Mouse (Mus musculus) gastrocnemius, adult 2 months (tissue): ENCODE results near the gene Armc12. TPM values are rescaled to one million over a fixed set of nuclear protein-coding genes. Genes with fewer than 3 reads are reported as not detected.

Experiments used
- DNase-seq: peaks from one replicate; pipeline ENCODE4 v3.0.0; 2022
- H3K27ac ChIP-seq: fragments of 200-600 bp; 2 replicates; pipeline ENCODE4 v1.8.1; 2022; ENCODE audit warnings: mild to moderate bottlenecking
- H3K4me3 ChIP-seq: fragments of 200-600 bp; 2 replicates; pipeline ENCODE4 v1.8.1; 2022; ENCODE audit warnings: mild to moderate bottlenecking, moderate library complexity
- CTCF ChIP-seq: fragments of 200-600 bp; IDR thresholded peaks from 2 replicates; pipeline ENCODE4 v1.8.1; 2022; ENCODE audit warnings: antibody characterized with exemption, mild to moderate bottlenecking, moderate library complexity
- intact Hi-C: fragments of 180-260 bp; cut with DNase I; formaldehyde crosslinking; loops from one replicate; pipeline ENCODE4 v1.15.1; 2025
- long read RNA-seq, 2 experiments: library from polyadenylated mRNA; stranded (forward); transcript quantifications; one replicate each; pipeline ENCODE4 v2.0.0; 2021
- total RNA-seq, 2 experiments: library from RNA; stranded (reverse); gene quantifications; 2 replicates each; pipeline ENCODE4 v1.2.3; 2021

Armc12 gene
- not detected for total RNA-seq
- long read RNA-seq, experiment 1 = 0 reads
- long read RNA-seq, experiment 2 = 0 reads

GRCm38 (mm10) chr17:28530506-28530905 lies at the start of gene Armc12:
Gene Armc12, plus strand, starts transcription at chr17:28530806.
- intact Hi-C loops = no loop called here
- no peak within 1 kb of the TSS for H3K4me3 ChIP-seq
- no peak within 1 kb of the TSS for H3K27ac ChIP-seq
- DNase-seq = no peak
- peak; percentile 6; the same call in 1 of the 2 replicates for TF ChIP-seq CTCF

GRCm38 (mm10) chr17:28484704-28485445 lies 45.7 kb upstream of the Armc12 start:
- peak; percentile 69 for DNase-seq
- peak overlapping the region; percentile 88 for H3K27ac ChIP-seq
- intact Hi-C loops = loop anchor here (1.0 to 5.0 kb wide), 3 partner anchors 27 to 42 kb away; no protein-coding TSS in a partner anchor

GRCm38 (mm10) chr17:28485446-28485948 lies 45.1 kb upstream of the Armc12 start:
- H3K4me3 ChIP-seq = peak overlapping the region; percentile 76
- peak overlapping the region; percentile 88 for H3K27ac ChIP-seq
- peak; percentile 67 for DNase-seq
- intact Hi-C loops = loop anchor here (1.0 to 5.0 kb wide), 2 partner anchors 27 to 42 kb away; no protein-coding TSS in a partner anchor
- TF ChIP-seq CTCF = peak; percentile 33

More at GRCm38 (mm10) chr17:28484704-28485445, 45.7 kb upstream of the Armc12 start:
- TF ChIP-seq CTCF = no peak
- H3K4me3 ChIP-seq = peak overlapping the region; percentile 76

GRCm38 (mm10) chr17:28485977-28486400 lies 44.6 kb upstream of the Armc12 start:
- no peak for TF ChIP-seq CTCF
- Histone ChIP-seq H3K4me3 (peak overlapping the region; percentile 76), H3K27ac (peak overlapping the region; percentile 88)
- intact Hi-C loops = loop anchor here (1.0 to 5.0 kb wide), 2 partner anchors 26 to 41 kb away; no protein-coding TSS in a partner anchor
- peak; percentile 99 for DNase-seq

GRCm38 (mm10) chr17:28486720-28487119 lies 43.9 kb upstream of the Armc12 start:
- H3K27ac ChIP-seq = no peak overlapping the region
- no peak for TF ChIP-seq CTCF
- intact Hi-C loops = loop anchor here (5.0 kb wide), 1 partner anchor 41 kb away; no protein-coding TSS in a partner anchor
- DNase-seq = no peak
- H3K4me3 ChIP-seq = no peak overlapping the region

GRCm38 (mm10) chr17:28487584-28488257 lies 42.9 kb upstream of the Armc12 start:
- no peak overlapping the region for H3K27ac ChIP-seq
- no peak overlapping the region for H3K4me3 ChIP-seq
- intact Hi-C loops = loop anchor here (2.0 to 5.0 kb wide), 2 partner anchors 19 to 40 kb away; no protein-coding TSS in a partner anchor
- no peak for TF ChIP-seq CTCF
- no peak for DNase-seq

GRCm38 (mm10) chr17:28488258-28489013 lies 42.2 kb upstream of the Armc12 start:
- intact Hi-C loops = loop anchor here (2.0 to 5.0 kb wide), 2 partner anchors 18 to 39 kb away; no protein-coding TSS in a partner anchor
- TF ChIP-seq CTCF = no peak
- DNase-seq = no peak
- Histone ChIP-seq H3K27ac (no peak overlapping the region), H3K4me3 (no peak overlapping the region)

GRCm38 (mm10) chr17:28491035-28491770 lies 39.4 kb upstream of the Armc12 start:
- Histone ChIP-seq H3K4me3 (no peak overlapping the region), H3K27ac (no peak overlapping the region)
- DNase-seq = no peak
- intact Hi-C loops = no loop called here
- TF ChIP-seq CTCF = no peak

GRCm38 (mm10) chr17:28495832-28496231 lies 34.8 kb upstream of the Armc12 start:
- no peak overlapping the region for H3K27ac ChIP-seq
- intact Hi-C loops = no loop called here
- DNase-seq = no peak
- H3K4me3 ChIP-seq = no peak overlapping the region
- no peak for TF ChIP-seq CTCF

- intact Hi-C loops = no loop called here
- H3K4me3 ChIP-seq = no peak overlapping the region
- DNase-seq = peak; percentile 0
- no peak for TF ChIP-seq CTCF
- no peak overlapping the region for H3K27ac ChIP-seq
Observed at GRCm38 (mm10) chr17:28499190-28499589, 31.4 kb upstream of the Armc12 start.

GRCm38 (mm10) chr17:28500465-28500864 lies 30.1 kb upstream of the Armc12 start:
- no peak overlapping the region for H3K27ac ChIP-seq
- H3K4me3 ChIP-seq = no peak overlapping the region
- TF ChIP-seq CTCF = no peak
- DNase-seq = peak; percentile 3
- intact Hi-C loops = no loop called here
